Mouse (Mus musculus) midbrain, embryonic 14.5 days (tissue): ENCODE data around the gene Fbxl5. TPM values are rescaled to one million over a fixed set of nuclear protein-coding genes. Genes with fewer than 3 reads are reported as not detected.

Experiments used
- ATAC-seq: fragments of 200-750 bp; cut with Nextera tagmentation; 2 replicates; pipeline ENCODE4 v1.8.0; 2017; ENCODE audit warnings: moderate number of reproducible peaks, moderate library complexity; ENCODE audit not compliant: low FRiP score, low TSS enrichment
- DNase-seq: peaks from one replicate; pipeline ENCODE4 v3.0.0-alpha.2; 2015
- H3K27ac ChIP-seq: fragments of 300-500 bp; sonication (generic); replicated peaks from 2 replicates; pipeline ENCODE4 v1.5.1; 2014; ENCODE audit warnings: mild to moderate bottlenecking, low read depth, low read length, moderate library complexity
- H3K27me3 ChIP-seq: fragments of 300-500 bp; sonication (generic); 2 replicates; pipeline ENCODE4 v1.6.1; 2014; ENCODE audit warnings: low read length, control low read depth, mixed read lengths; ENCODE audit not compliant: control insufficient read depth, insufficient read depth
- H3K36me3 ChIP-seq: fragments of 300-500 bp; sonication (generic); 2 replicates; pipeline ENCODE4 v1.6.1; 2014; ENCODE audit warnings: low read length, control low read depth; ENCODE audit not compliant: control insufficient read depth, insufficient read depth
- H3K4me1 ChIP-seq: fragments of 300-500 bp; sonication (generic); 2 replicates; pipeline ENCODE4 v1.6.1; 2014; ENCODE audit warnings: mild to moderate bottlenecking, antibody characterized with exemption, low read length, control low read depth; ENCODE audit not compliant: control insufficient read depth, insufficient read depth
- H3K4me2 ChIP-seq: fragments of 300-500 bp; sonication (generic); 2 replicates; pipeline ENCODE4 v1.6.1; 2014; ENCODE audit warnings: mild to moderate bottlenecking, low read length, moderate library complexity
- H3K4me3 ChIP-seq: fragments of 300-500 bp; sonication (generic); replicated peaks from 2 replicates; pipeline ENCODE4 v1.5.1; 2014; ENCODE audit warnings: low read depth, low read length
- H3K9ac ChIP-seq: fragments of 300-500 bp; sonication (generic); replicated peaks from 2 replicates; pipeline ENCODE4 v1.6.1; 2014; ENCODE audit warnings: mild to moderate bottlenecking, low read length, moderate library complexity
- H3K9me3 ChIP-seq: fragments of 300-500 bp; sonication (generic); 2 replicates; pipeline ENCODE4 v1.6.1; 2016; ENCODE audit warnings: low read length, control low read depth, mixed read lengths; ENCODE audit not compliant: control insufficient read depth
- WGBS: fragments of 180-500 bp; shearing (Covaris S2); extraction: QIAGEN DNeasy Blood & Tissue Kit; methylation state at CpG from one replicate; pipeline ENCODE4 v1.1.7; 2014; 5-methylcytosine and 5-hydroxymethylcytosine counted together
- polyA plus RNA-seq: library from polyadenylated mRNA; unstranded; fragments of >200 nt; fragmentation: Nextera tagmentation; extraction: Ambion mirVana; gene quantifications from 2 replicates; pipeline ENCODE4 v1.2.1, GENCODE M21; 2014

Fbxl5 gene
- polyA plus RNA-seq, result 76.2 and 102 TPM in 2 replicates

DNA sequence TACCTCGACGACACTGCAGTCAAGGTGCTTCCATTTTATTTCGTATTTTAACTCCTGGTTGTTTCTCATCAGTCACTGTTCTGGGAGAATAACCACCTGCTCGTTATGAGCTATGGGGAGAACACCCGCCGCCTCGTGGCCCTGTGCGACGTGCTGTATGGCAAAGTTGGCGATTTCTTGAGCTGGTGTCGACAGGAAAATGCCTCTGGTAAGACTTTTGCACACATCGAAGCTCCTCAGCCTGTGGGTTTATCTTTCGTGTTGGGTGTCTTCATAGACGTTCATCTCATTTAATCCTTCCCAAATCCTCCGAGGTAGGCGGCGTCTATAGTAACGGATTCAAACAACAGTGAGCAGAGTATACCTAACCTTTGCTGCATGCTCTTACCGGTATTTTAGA lies at the start of gene Fbxl5:
TSS of gene Fbxl5 (minus strand) at position 101 of the 400 bp plus-strand sequence.
- no peak within 1 kb of the TSS for H3K9ac ChIP-seq
- no peak for DNase-seq

DNA sequence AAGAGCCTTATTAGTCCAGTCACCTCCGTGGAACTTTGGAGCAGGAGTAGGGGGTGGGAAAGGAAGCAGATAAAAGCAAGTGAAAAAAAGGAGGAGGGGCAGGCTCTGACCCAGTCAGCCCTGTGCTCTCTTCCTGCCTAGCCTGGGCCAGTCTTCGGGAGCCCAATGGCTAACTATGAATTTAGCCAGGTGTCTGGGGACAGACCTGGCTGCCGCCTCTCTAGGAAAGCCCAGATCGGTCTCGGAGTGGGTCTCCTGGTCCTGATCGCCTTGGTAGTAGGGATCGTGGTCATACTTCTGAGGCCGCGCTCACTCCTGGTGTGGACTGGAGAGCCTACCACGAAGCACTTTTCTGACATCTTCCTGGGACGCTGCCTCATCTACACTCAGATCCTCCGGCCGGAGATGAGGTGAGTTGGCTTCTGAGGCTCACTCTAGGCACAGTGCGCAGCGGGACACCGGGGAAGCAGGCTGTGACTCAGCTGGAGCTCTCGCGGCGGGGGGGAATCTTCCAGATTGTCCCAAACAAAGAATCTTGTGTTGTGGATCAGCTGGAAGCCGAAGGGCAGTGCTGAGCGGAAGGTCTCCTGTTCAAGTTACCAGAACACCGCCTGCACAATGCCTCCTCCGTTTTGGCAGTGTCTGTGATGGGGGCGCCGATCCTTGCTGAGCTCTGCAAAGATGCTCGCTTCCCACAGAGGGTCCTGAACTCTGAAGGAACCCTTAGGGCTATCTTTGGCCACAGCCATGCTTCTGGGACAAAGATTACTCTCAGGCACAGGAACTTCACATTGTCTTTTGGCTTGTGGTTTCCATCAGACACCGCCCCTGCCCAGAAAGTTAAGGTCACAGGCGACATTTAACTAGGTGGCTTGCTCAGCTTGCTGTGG lies 47.5 kb upstream of the Fbxl5 start:
- peak overlapping the region; percentile 29 for H3K4me3 ChIP-seq
- ATAC-seq (0 out of 2 replicates have a peak, but pooled peaks have one; percentile 29), DNase-seq (peak; percentile 47)
- no peaks in the 10 kb centered on the region for H3K36me3 ChIP-seq
- H3K4me2 ChIP-seq, result peak overlapping the region; percentile 67
- peak overlapping the region; percentile 23; the same call in 1 of the 2 replicates for H3K9ac ChIP-seq
- peaks cover 8% of the 10 kb centered on the region; the same call in 1 of the 2 replicates for H3K4me1 ChIP-seq
- no peaks in the 10 kb centered on the region for H3K27me3 ChIP-seq
- no peaks in the 10 kb centered on the region for H3K9me3 ChIP-seq
- WGBS, result 5% methylated on average over 28 of the region's 28 CpGs
- no peak overlapping the region for H3K27ac ChIP-seq

More for the DNA sequence above, at the start of gene Fbxl5:
- Histone ChIP-seq H3K9me3 (no peaks in the 10 kb centered on the region), H3K27me3 (no peaks in the 10 kb centered on the region), H3K36me3 (no peaks in the 10 kb centered on the region), H3K4me3 (no peak within 1 kb of the TSS), H3K27ac (no peak within 1 kb of the TSS), H3K4me1 (no peaks in the 10 kb centered on the region), H3K4me2 (no peak within 1 kb of the TSS)
- ATAC-seq, result no peak
- 84% methylated on average over 19 of the region's 19 CpGs for WGBS

DNA sequence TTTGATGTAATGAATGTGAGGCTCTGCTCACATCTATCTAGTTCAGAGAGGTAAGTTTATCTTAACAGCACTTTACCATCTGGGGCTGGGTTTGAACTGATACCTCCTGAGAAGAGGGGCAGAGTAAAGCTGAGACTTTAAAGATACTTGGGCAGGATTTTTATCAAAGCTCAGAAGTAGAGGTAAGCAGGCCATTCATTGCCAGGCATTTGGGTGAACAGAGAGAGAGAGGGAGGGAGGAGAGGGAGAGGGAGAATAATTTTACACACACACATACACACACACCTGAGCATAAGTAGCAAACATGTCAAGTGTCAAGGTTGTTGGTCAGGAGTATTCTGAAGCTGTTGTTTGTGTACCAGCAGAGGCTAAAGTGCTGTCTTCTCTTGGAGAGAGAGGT lies 46.8 kb upstream of the Fbxl5 start, which contains the start of gene Cd38:
TSS of gene Cd38 (plus strand) at position 301 of the 400 bp plus-strand sequence.
- peaks cover 8% of the 10 kb centered on the region; the same call in 1 of the 2 replicates for H3K4me1 ChIP-seq
- ATAC-seq (no peak), DNase-seq (no peak)
- peak within 1 kb of the TSS; percentile 29 for H3K4me3 ChIP-seq
- H3K36me3 ChIP-seq, result no peaks in the 10 kb centered on the region
- H3K4me2 ChIP-seq, result peak within 1 kb of the TSS; percentile 67
- no peaks in the 10 kb centered on the region for H3K27me3 ChIP-seq
- H3K9me3 ChIP-seq, result no peaks in the 10 kb centered on the region
- peak within 1 kb of the TSS; percentile 23; the same call in 1 of the 2 replicates for H3K9ac ChIP-seq
- no peak within 1 kb of the TSS for H3K27ac ChIP-seq

DNA sequence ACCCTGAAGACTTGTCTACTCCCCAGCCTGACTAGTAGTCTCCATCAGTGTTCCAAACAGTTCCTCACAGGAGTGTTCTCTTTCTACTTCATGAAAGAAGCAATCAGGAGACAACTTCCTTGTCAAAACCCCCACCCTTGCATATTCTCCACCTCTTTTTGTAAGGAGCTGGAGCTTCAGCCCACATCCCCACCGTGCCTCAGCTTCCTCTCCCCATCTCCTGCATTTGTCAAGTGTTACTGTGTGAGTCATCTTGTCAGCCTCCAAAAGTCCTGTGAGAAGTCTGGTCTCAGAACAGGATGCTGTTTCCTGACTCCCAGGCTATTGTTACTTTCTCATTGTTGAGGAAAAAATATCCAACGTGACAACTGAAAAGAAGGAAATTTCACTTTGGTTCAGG lies 43.9 kb upstream of the Fbxl5 start:
- H3K9me3 ChIP-seq, result no peaks in the 10 kb centered on the region
- no peak for DNase-seq
- 81% methylated on average over 2 of the region's 2 CpGs for WGBS

DNA sequence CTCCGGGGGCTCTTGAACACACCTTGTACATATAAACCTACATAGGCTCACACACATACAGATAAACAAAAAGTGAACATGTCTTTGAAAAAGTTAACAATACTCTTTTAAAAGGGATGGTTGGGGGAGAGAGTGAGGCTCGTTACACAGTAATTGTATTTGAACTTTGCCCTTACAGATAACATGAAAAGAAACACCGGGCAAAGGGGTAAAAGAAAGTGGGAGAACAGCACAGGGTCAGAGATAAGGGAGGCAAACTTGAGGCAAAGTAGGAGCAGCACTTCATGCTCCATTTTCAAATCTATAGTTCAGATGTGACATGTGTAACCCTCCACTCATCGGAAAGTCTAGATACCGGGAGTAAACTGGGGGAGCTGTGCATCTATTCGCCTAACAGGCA lies 42.2 kb upstream of the Fbxl5 start:
- no peaks in the 10 kb centered on the region for H3K9me3 ChIP-seq
- no peak overlapping the region for H3K4me2 ChIP-seq
- no peaks in the 10 kb centered on the region for H3K36me3 ChIP-seq
- H3K27ac ChIP-seq, result no peak overlapping the region
- no peaks in the 10 kb centered on the region for H3K4me1 ChIP-seq
- 90% methylated on average over 6 of the region's 6 CpGs for WGBS
- no peak overlapping the region for H3K4me3 ChIP-seq
- ATAC-seq (no peak), DNase-seq (no peak)
- H3K9ac ChIP-seq, result no peak overlapping the region
- H3K27me3 ChIP-seq, result no peaks in the 10 kb centered on the region

More for the DNA sequence above, 43.9 kb upstream of the Fbxl5 start:
- H3K4me3 ChIP-seq, result no peak overlapping the region
- no peak overlapping the region for H3K4me2 ChIP-seq
- no peaks in the 10 kb centered on the region for H3K36me3 ChIP-seq
- H3K9ac ChIP-seq, result no peak overlapping the region
- H3K4me1 ChIP-seq, result peaks cover 8% of the 10 kb centered on the region; the same call in 1 of the 2 replicates
- no peak overlapping the region for H3K27ac ChIP-seq
- no peak for ATAC-seq
- no peaks in the 10 kb centered on the region for H3K27me3 ChIP-seq

DNA sequence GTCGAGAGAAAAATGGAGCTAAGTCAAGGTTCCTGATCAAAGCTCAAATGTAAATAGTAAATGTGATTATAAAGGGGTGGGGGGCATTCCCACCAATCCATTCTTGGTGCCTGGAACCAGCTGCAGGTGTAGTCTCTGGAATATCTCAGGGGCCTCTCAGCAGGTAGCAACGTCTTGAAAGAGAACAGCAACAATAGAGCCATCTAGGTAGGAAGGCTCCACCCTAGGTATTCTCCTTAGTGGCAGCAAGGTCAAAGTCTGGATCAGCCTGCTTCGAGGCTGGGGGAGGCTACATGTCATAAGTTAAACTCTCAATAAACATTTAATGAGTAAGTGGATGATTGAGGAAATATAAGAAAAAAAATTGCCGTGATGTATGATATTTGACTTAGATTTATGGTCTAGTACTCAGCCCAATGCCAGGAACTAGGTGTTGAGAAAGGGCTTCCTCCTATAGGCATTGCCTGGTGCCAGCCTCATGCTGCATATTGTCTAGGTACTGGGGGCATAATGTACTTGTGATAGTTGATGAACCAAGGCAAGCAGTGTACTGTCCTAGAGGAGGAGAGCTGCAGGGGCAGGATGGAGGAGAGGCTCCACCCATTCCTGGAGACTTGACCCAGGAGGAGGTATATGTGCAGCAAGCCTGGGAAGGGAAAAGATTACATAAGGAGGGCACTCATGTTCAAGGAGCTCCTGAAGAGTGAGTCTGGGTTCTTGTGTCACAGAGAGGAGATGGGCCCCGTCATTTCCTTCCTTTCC lies 39.4 kb upstream of the Fbxl5 start:
- 77% methylated on average over 5 of the region's 5 CpGs for WGBS
- Histone ChIP-seq H3K4me2 (no peak overlapping the region), H3K36me3 (no peaks in the 10 kb centered on the region), H3K4me3 (no peak overlapping the region), H3K9me3 (no peaks in the 10 kb centered on the region), H3K27me3 (no peaks in the 10 kb centered on the region), H3K4me1 (no peaks in the 10 kb centered on the region), H3K27ac (no peak overlapping the region), H3K9ac (no peak overlapping the region)
- DNase-seq (no peak), ATAC-seq (no peak)

DNA sequence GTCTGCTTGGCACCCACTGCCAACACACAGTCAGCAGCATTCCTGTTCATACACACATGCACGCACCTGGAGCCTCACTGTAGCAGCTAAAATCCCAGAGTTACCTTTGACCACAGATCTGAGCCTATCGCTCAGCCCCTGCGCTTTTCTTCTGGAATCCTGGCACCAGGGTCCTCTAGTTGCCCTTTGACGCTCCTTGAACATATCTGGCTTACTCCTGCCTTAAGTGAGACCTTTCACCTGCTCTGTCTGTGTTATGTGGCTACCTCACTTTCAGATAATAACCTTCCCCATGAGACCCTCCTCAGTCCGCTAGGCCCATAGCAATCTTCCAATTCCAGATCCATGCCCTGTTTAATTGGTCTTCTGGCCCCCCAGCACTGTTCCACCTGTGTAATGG lies 38.7 kb upstream of the Fbxl5 start:
- 92% methylated on average over 5 of the region's 5 CpGs for WGBS

DNA sequence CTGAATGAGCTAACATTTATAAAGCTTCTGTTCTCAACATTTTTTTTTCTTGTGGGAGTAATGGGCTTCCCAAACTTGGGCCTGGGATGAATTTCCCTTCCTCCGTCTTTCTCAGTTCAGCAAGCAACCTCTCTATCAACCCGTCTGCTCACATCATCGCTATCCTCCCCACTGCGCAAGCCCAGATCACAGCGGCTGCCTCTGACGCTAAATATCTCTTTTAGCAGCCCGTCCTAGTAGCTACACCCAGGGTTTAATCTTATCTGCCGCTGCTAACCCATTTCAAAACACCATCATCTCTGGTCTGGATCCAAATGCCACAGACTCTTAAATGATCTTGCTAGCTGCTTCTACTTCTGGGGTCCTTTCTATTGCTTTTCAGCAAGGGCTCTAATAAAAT lies 38.2 kb upstream of the Fbxl5 start:
- 89% methylated on average over 8 of the region's 8 CpGs for WGBS

More for the DNA sequence above, 38.7 kb upstream of the Fbxl5 start:
- no peak for ATAC-seq
- DNase-seq, result no peak
- Histone ChIP-seq H3K9ac (no peak overlapping the region), H3K4me3 (no peak overlapping the region), H3K27ac (no peak overlapping the region), H3K4me1 (no peaks in the 10 kb centered on the region), H3K36me3 (no peaks in the 10 kb centered on the region), H3K4me2 (no peak overlapping the region), H3K9me3 (no peaks in the 10 kb centered on the region), H3K27me3 (no peaks in the 10 kb centered on the region)

More for the DNA sequence above, 38.2 kb upstream of the Fbxl5 start:
- no peaks in the 10 kb centered on the region for H3K9me3 ChIP-seq
- no peak overlapping the region for H3K27ac ChIP-seq
- no peak overlapping the region for H3K4me2 ChIP-seq
- no peaks in the 10 kb centered on the region for H3K27me3 ChIP-seq
- no peak overlapping the region for H3K4me3 ChIP-seq
- ATAC-seq, result no peak
- H3K36me3 ChIP-seq, result no peaks in the 10 kb centered on the region
- no peak for DNase-seq
- no peak overlapping the region for H3K9ac ChIP-seq
- H3K4me1 ChIP-seq, result no peaks in the 10 kb centered on the region
